Mouse (Mus musculus) fat pad, adult 2 months (tissue): ENCODE results near the gene Eif1b.

ENCODE experiments used
- DNase-seq: peaks from one replicate; pipeline ENCODE4 v3.0.0-alpha.2; 2011; ENCODE audit warnings: low read depth, low spot score; ENCODE audit errors: extremely low read depth

Eif1b gene

GRCm38 (mm10) chr9:120492010-120492399, at the start of gene Eif1b:
Gene Eif1b (plus strand): TSS chr9:120492232.
- no peak for DNase-seq

GRCm38 (mm10) chr9:120444642-120445041, 47.4 kb upstream of the Eif1b start:
- no peak for DNase-seq

GRCm38 (mm10) chr9:120449696-120450329, 42.2 kb upstream of the Eif1b start:
- no peak for DNase-seq

- DNase-seq: no peak
These were observed 36.0 kb upstream of the Eif1b start for GRCm38 (mm10) chr9:120455768-120456655.

GRCm38 (mm10) chr9:120470431-120470830, 21.6 kb upstream of the Eif1b start:
- DNase-seq: no peak

- no peak for DNase-seq
These were observed 10.4 kb upstream of the Eif1b start for GRCm38 (mm10) chr9:120481644-120482043.

- DNase-seq: no peak
These were observed 9.7 kb upstream of the Eif1b start for GRCm38 (mm10) chr9:120482382-120482781.

GRCm38 (mm10) chr9:120483101-120483500, 8.9 kb upstream of the Eif1b start:
- DNase-seq: no peak

- DNase-seq: no peak
These were observed 5.0 kb upstream of the Eif1b start for GRCm38 (mm10) chr9:120487076-120487475.

GRCm38 (mm10) chr9:120491509-120491908, 523 bp upstream of the Eif1b start:
- DNase-seq: no peak

GRCm38 (mm10) chr9:120492400-120493351, 644 bp downstream of the Eif1b start:
- no peak for DNase-seq

GRCm38 (mm10) chr9:120493781-120494180, 1.7 kb downstream of the Eif1b start:
- DNase-seq: no peak

- DNase-seq: no peak
These were observed 4.7 kb downstream of the Eif1b start for GRCm38 (mm10) chr9:120496691-120497090.

GRCm38 (mm10) chr9:120497983-120498382, 6.0 kb downstream of the Eif1b start:
- DNase-seq: no peak

GRCm38 (mm10) chr9:120501191-120501902, 9.3 kb downstream of the Eif1b start:
- no peak for DNase-seq

- peak; percentile 13 for DNase-seq
These were observed 10.0 kb downstream of the Eif1b start for GRCm38 (mm10) chr9:120502013-120502412.

GRCm38 (mm10) chr9:120504423-120504822, 12.4 kb downstream of the Eif1b start:
- DNase-seq: no peak

GRCm38 (mm10) chr9:120511781-120512180, 19.7 kb downstream of the Eif1b start:
- DNase-seq: no peak

GRCm38 (mm10) chr9:120516720-120517119, 24.7 kb downstream of the Eif1b start:
- peak; percentile 25 for DNase-seq

GRCm38 (mm10) chr9:120518946-120519345, 26.9 kb downstream of the Eif1b start:
- DNase-seq: no peak
